Mouse (Mus musculus) hindbrain, embryonic 14.5 days (tissue): Measurements from ENCODE around the gene Cadps2. TPM values are rescaled to one million over a fixed set of nuclear protein-coding genes. Genes with fewer than 3 reads are reported as not detected.
A peak's percentile ranks its signal among the peaks of the same experiment; 100 is the strongest.

Experiments
- ATAC-seq: fragments of 200-750 bp; cut with Nextera tagmentation; 2 replicates; pipeline ENCODE4 v1.8.0; 2017; ENCODE audit warnings: moderate number of reproducible peaks, mild to moderate bottlenecking, moderate TSS enrichment, moderate library complexity; ENCODE audit not compliant: low FRiP score
- DNase-seq: peaks from one replicate; pipeline ENCODE4 v3.0.0-alpha.2; 2015; ENCODE audit warnings: low spot score
- H3K27ac ChIP-seq: fragments of 300-500 bp; sonication (generic); 2 replicates; pipeline ENCODE4 v1.5.1; 2014; ENCODE audit warnings: mild to moderate bottlenecking, moderate library complexity
- H3K27me3 ChIP-seq: fragments of 300-500 bp; sonication (generic); 2 replicates; pipeline ENCODE4 v1.6.1; 2014; ENCODE audit warnings: mild to moderate bottlenecking, low read length, mixed read lengths; ENCODE audit not compliant: control insufficient read depth, insufficient read depth
- H3K36me3 ChIP-seq: fragments of 300-500 bp; sonication (generic); replicated peaks from 2 replicates; pipeline ENCODE4 v1.6.1; 2014; ENCODE audit not compliant: control insufficient read depth, insufficient read depth
- H3K4me1 ChIP-seq: fragments of 300-500 bp; sonication (generic); replicated peaks from 2 replicates; pipeline ENCODE4 v1.6.1; 2014; ENCODE audit warnings: antibody characterized with exemption, low read length, mixed read lengths; ENCODE audit not compliant: control insufficient read depth, insufficient read depth
- H3K4me2 ChIP-seq: fragments of 300-500 bp; sonication (generic); replicated peaks from 2 replicates; pipeline ENCODE4 v1.6.1; 2014; ENCODE audit warnings: mild to moderate bottlenecking, moderate library complexity
- H3K4me3 ChIP-seq: fragments of 300-500 bp; sonication (generic); replicated peaks from 2 replicates; pipeline ENCODE4 v1.5.1; 2014; ENCODE audit warnings: mild to moderate bottlenecking, low read length
- H3K9ac ChIP-seq: fragments of 300-500 bp; sonication (generic); 2 replicates; pipeline ENCODE4 v1.6.1; 2014
- H3K9me3 ChIP-seq: fragments of 300-500 bp; sonication (generic); 2 replicates; pipeline ENCODE4 v1.6.1; 2016; ENCODE audit warnings: low read length; ENCODE audit not compliant: control insufficient read depth
- WGBS: fragments of 180-500 bp; shearing (Covaris S2); extraction: QIAGEN DNeasy Blood & Tissue Kit; methylation state at CpG from one replicate; pipeline ENCODE4 v1.1.7; 2014; 5-methylcytosine and 5-hydroxymethylcytosine counted together
- polyA plus RNA-seq: library from polyadenylated mRNA; unstranded; fragments of >200 nt; fragmentation: Nextera tagmentation; extraction: Ambion mirVana; gene quantifications from 2 replicates; pipeline ENCODE4 v1.2.1, GENCODE M21; 2014

The Cadps2 gene
- polyA plus RNA-seq, 1 experiment from 2014 or later, result 12.6 TPM

DNA sequence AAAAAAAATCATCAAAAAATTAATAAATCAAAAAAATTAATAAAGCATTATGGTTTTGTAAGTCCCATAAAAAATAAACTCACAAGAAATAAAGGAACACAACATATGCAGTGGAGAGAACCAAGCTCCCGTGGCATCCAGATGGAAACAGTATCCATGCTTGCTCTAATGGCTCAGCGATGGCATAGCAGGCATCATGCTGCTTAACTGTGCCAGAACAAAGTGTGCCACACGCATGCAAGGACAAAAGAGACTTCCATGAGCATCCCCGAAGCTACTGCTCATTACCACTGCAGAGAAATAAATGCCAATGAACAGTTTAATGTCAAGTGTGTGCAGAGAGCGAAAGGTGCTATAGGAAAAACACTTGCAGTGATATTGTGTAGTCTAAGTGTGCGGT lies 29.9 kb downstream of the Cadps2 start:
- no peak overlapping the region for H3K9ac ChIP-seq
- 0 out of 2 replicates have a peak, but pooled peaks have one; percentile 24 for ATAC-seq

GRCm38 (mm10) chr6:23805333-23805732 lies 33.9 kb downstream of the Cadps2 start:
- Histone ChIP-seq H3K4me3 (no peak overlapping the region), H3K27me3 (no peaks in the 10 kb centered on the region), H3K36me3 (no peaks in the 10 kb centered on the region), H3K27ac (no peak overlapping the region), H3K4me1 (no peaks in the 10 kb centered on the region), H3K9me3 (no peaks in the 10 kb centered on the region), H3K4me2 (no peak overlapping the region), H3K9ac (no peak overlapping the region)
- DNase-seq (no peak), ATAC-seq (no peak)
- 95% methylated on average over 7 of the region's 7 CpGs for WGBS

More for the DNA sequence above, 29.9 kb downstream of the Cadps2 start:
- Histone ChIP-seq H3K4me3 (no peak overlapping the region), H3K4me2 (no peak overlapping the region), H3K27me3 (no peaks in the 10 kb centered on the region), H3K27ac (no peak overlapping the region), H3K4me1 (no peaks in the 10 kb centered on the region), H3K36me3 (no peaks in the 10 kb centered on the region), H3K9me3 (no peaks in the 10 kb centered on the region)
- no peak for DNase-seq
- 79% methylated on average over 6 of the region's 6 CpGs for WGBS

DNA sequence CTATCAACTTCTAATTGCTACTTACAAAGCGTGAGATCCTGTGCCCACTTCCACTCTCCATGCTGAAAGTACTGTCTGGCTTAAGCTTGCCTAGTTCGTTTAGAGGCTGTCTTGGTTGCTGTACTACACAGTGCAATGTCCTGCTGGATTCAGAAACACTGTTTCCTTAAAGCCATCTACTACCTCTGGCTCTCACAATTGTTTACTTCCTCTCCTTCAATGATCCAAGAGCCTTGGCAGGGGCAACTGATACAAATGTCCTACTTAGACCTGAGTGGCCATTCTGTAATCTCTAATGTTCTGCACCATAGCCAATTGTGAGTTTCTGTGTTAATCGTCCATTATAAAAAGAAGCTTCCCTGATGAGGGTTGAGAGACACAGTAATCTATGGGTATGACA lies 47.4 kb downstream of the Cadps2 start:
- H3K36me3 ChIP-seq, result no peaks in the 10 kb centered on the region
- ATAC-seq (no peak), DNase-seq (no peak)
- H3K4me2 ChIP-seq, result no peak overlapping the region
- H3K4me3 ChIP-seq, result no peak overlapping the region
- WGBS, result 93% methylated on average over 3 of the region's 3 CpGs
- no peak overlapping the region for H3K27ac ChIP-seq
- no peaks in the 10 kb centered on the region for H3K4me1 ChIP-seq
- H3K9ac ChIP-seq, result no peak overlapping the region
- H3K27me3 ChIP-seq, result no peaks in the 10 kb centered on the region
- H3K9me3 ChIP-seq, result no peaks in the 10 kb centered on the region

DNA sequence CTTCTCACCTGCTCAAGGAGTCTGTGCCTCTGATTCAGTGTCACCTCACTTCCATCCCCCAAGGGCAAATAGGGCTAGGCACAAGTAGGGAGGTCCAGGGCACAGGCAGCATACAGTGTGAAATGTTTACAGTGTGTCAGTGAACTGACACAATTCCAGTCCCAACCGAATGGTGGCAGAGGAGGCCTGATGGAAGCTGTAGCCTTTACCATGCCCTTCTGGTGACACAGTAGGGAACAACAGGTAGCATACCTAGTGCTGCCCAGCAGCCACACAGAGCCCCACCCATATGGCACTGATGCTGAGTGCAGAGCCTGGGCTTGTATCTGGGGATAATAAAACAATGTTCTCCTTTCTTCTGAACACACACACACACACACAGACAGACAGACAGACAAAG lies 61.6 kb downstream of the Cadps2 start:
- DNase-seq (no peak), ATAC-seq (no peak)
- H3K4me1 ChIP-seq, result no peaks in the 10 kb centered on the region
- H3K36me3 ChIP-seq, result no peaks in the 10 kb centered on the region
- WGBS, result 31% methylated on average over 1 of the region's 1 CpGs
- no peaks in the 10 kb centered on the region for H3K27me3 ChIP-seq
- no peak overlapping the region for H3K27ac ChIP-seq
- H3K4me3 ChIP-seq, result no peak overlapping the region
- no peaks in the 10 kb centered on the region for H3K9me3 ChIP-seq
- H3K9ac ChIP-seq, result no peak overlapping the region
- H3K4me2 ChIP-seq, result no peak overlapping the region

DNA sequence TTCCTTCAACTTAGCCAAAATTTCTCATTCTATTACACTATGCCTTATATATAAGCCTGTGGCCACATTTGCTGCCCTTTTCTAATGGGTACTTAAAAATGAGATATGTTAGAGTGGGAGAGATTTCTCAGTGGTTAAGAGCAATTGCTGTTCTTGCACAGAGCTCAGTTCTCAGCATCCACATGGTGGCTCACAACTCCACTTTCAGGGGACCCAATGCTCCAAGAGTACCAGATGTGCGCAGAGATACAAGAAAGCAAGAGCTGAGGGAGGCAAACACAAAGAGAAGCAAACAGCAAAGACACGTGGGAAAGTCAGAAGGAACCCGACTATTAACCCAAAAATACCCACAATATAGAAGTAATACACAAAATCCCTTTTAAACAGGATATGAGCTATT lies 77.0 kb downstream of the Cadps2 start:
- DNase-seq, result no peak
- Histone ChIP-seq H3K4me3 (no peak overlapping the region), H3K9ac (no peak overlapping the region), H3K4me1 (no peaks in the 10 kb centered on the region), H3K36me3 (no peaks in the 10 kb centered on the region), H3K4me2 (no peak overlapping the region), H3K27ac (no peak overlapping the region), H3K27me3 (no peaks in the 10 kb centered on the region), H3K9me3 (no peaks in the 10 kb centered on the region)
- no peak for ATAC-seq
- 61% methylated on average over 3 of the region's 3 CpGs for WGBS

DNA sequence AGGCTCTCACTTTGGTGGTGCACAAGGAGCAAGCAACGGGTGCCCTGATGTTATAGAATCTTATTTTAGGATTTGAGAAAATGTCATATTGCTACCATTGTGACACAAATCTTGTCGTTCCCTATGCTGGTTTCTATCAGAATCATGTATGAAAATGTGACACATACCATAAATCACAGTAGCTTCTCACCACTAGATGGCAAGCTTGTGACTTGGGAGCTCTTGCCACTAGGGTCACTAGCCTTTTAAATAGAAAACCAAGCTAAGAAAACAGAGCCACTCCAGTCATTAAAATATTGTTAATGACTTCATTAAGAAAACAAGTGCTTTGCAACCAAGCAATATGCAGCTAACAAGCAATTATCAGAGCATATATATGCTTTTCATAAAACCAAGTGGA lies 81.0 kb downstream of the Cadps2 start:
- no peaks in the 10 kb centered on the region for H3K27me3 ChIP-seq

GRCm38 (mm10) chr6:23748823-23749222 lies 90.4 kb downstream of the Cadps2 start:
- no peaks in the 10 kb centered on the region for H3K36me3 ChIP-seq
- 87% methylated on average over 5 of the region's 5 CpGs for WGBS
- H3K9ac ChIP-seq, result no peak overlapping the region
- H3K27ac ChIP-seq, result no peak overlapping the region
- no peak overlapping the region for H3K4me2 ChIP-seq
- no peak for ATAC-seq
- no peaks in the 10 kb centered on the region for H3K27me3 ChIP-seq
- no peaks in the 10 kb centered on the region for H3K4me1 ChIP-seq
- no peak for DNase-seq
- H3K4me3 ChIP-seq, result no peak overlapping the region
- H3K9me3 ChIP-seq, result no peaks in the 10 kb centered on the region

More for the DNA sequence above, 81.0 kb downstream of the Cadps2 start:
- Histone ChIP-seq H3K27ac (no peak overlapping the region), H3K4me1 (no peaks in the 10 kb centered on the region), H3K4me3 (no peak overlapping the region), H3K9ac (no peak overlapping the region), H3K9me3 (no peaks in the 10 kb centered on the region), H3K4me2 (no peak overlapping the region), H3K36me3 (no peaks in the 10 kb centered on the region)
- WGBS, result 77% methylated on average over 2 of the region's 2 CpGs
- DNase-seq (no peak), ATAC-seq (no peak)

DNA sequence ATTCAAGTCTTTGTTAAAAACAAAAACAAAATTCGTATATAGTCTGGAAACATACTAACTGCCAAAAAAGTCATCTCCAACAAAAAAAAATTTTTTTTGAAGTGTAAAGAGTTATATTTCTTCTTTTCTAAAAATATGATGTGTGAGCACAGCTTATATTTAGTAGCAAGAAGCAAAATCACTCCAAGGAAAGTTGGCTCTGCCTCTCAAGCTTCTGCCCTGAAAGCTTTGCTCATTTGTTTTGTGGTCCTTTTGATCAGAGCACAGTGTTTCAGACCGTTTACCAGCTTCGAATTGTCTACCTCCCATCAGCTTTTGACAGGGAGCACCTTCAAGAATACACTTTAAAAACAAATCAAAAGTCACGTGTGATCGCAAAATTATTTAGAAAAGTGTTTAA lies 99.2 kb downstream of the Cadps2 start:
- H3K27me3 ChIP-seq, result no peaks in the 10 kb centered on the region
- H3K4me1 ChIP-seq, result no peaks in the 10 kb centered on the region
- H3K27ac ChIP-seq, result no peak overlapping the region
- DNase-seq (no peak), ATAC-seq (no peak)
- no peaks in the 10 kb centered on the region for H3K9me3 ChIP-seq
- 86% methylated on average over 5 of the region's 5 CpGs for WGBS
- no peak overlapping the region for H3K4me3 ChIP-seq
- no peak overlapping the region for H3K9ac ChIP-seq
- no peaks in the 10 kb centered on the region for H3K36me3 ChIP-seq
- H3K4me2 ChIP-seq, result no peak overlapping the region

- WGBS, result 26% methylated on average over 3 of the region's 3 CpGs
- DNase-seq, result no peak
Measured at GRCm38 (mm10) chr6:23732750-23733149, 106.5 kb downstream of the Cadps2 start.

GRCm38 (mm10) chr6:23728620-23729019 lies 110.6 kb downstream of the Cadps2 start:
- H3K27ac ChIP-seq, result no peak overlapping the region

More at GRCm38 (mm10) chr6:23732750-23733149, 106.5 kb downstream of the Cadps2 start:
- H3K4me1 ChIP-seq, result no peaks in the 10 kb centered on the region
- no peak for ATAC-seq
- H3K9ac ChIP-seq, result no peak overlapping the region
- no peak overlapping the region for H3K27ac ChIP-seq
- no peaks in the 10 kb centered on the region for H3K9me3 ChIP-seq
- no peaks in the 10 kb centered on the region for H3K27me3 ChIP-seq
- no peaks in the 10 kb centered on the region for H3K36me3 ChIP-seq
- no peak overlapping the region for H3K4me3 ChIP-seq
- H3K4me2 ChIP-seq, result no peak overlapping the region

More at GRCm38 (mm10) chr6:23728620-23729019, 110.6 kb downstream of the Cadps2 start:
- Histone ChIP-seq H3K4me3 (no peak overlapping the region), H3K4me1 (no peaks in the 10 kb centered on the region), H3K9me3 (no peaks in the 10 kb centered on the region), H3K36me3 (no peaks in the 10 kb centered on the region), H3K27me3 (no peaks in the 10 kb centered on the region), H3K9ac (no peak overlapping the region), H3K4me2 (no peak overlapping the region)
- WGBS, result 89% methylated on average over 3 of the region's 3 CpGs
- DNase-seq, result no peak
- ATAC-seq, result no peak
